Mouse (Mus musculus) stomach, postnatal 0 days (tissue): Measurements from ENCODE around the gene Clec16a. TPM values are rescaled to one million over a fixed set of nuclear protein-coding genes. Genes with fewer than 3 reads are reported as not detected.
A peak's percentile ranks its signal among the peaks of the same experiment; 100 is the strongest.

Experiments used
- ATAC-seq: fragments of 200-750 bp; cut with Nextera tagmentation; 2 replicates; pipeline ENCODE4 v1.8.0; 2017; ENCODE audit not compliant: low FRiP score, low TSS enrichment
- DNase-seq: peaks from one replicate; pipeline ENCODE4 v3.0.0-alpha.2; 2016; ENCODE audit warnings: low spot score
- H3K27ac ChIP-seq: fragments of 300-500 bp; sonication (generic); replicated peaks from 2 replicates; pipeline ENCODE4 v1.5.1; 2014; ENCODE audit warnings: mild to moderate bottlenecking, control low read depth
- H3K27me3 ChIP-seq: fragments of 300-500 bp; sonication (generic); 2 replicates; pipeline ENCODE4 v1.6.1; 2014; ENCODE audit warnings: low read length; ENCODE audit not compliant: control insufficient read depth, insufficient read depth
- H3K36me3 ChIP-seq: fragments of 300-500 bp; sonication (generic); 2 replicates; pipeline ENCODE4 v1.6.1; 2014; ENCODE audit warnings: low read length, mixed read lengths; ENCODE audit not compliant: control insufficient read depth, insufficient read depth
- H3K4me1 ChIP-seq: fragments of 300-500 bp; sonication (generic); replicated peaks from 2 replicates; pipeline ENCODE4 v1.6.1; 2014; ENCODE audit warnings: antibody characterized with exemption; ENCODE audit not compliant: control insufficient read depth, insufficient read depth
- H3K4me2 ChIP-seq: fragments of 300-500 bp; sonication (generic); replicated peaks from 2 replicates; pipeline ENCODE4 v1.6.1; 2014; ENCODE audit warnings: low read depth, mild to moderate bottlenecking, control low read depth, moderate library complexity
- H3K4me3 ChIP-seq: fragments of 300-500 bp; sonication (generic); 2 replicates; pipeline ENCODE4 v1.5.1; 2014; ENCODE audit warnings: low read depth, low read length, control low read depth
- H3K9ac ChIP-seq: fragments of 300-500 bp; sonication (generic); 2 replicates; pipeline ENCODE4 v1.6.1; 2014; ENCODE audit warnings: mild to moderate bottlenecking, low read length, control low read depth, mixed read lengths
- H3K9me3 ChIP-seq: fragments of 300-500 bp; sonication (generic); 2 replicates; pipeline ENCODE4 v1.6.1; 2016; ENCODE audit warnings: low read length; ENCODE audit not compliant: control insufficient read depth
- CTCF ChIP-seq: IDR thresholded peaks from 2 replicates; pipeline ENCODE4 v1.5.1; 2016; ENCODE audit warnings: antibody characterized with exemption, low read depth, mild to moderate bottlenecking, moderate library complexity
- EP300 ChIP-seq: optimal IDR thresholded peaks from 2 replicates; pipeline ENCODE3; 2016; ENCODE audit warnings: antibody characterized with exemption
- WGBS: fragments of 180-500 bp; shearing (Covaris S2); extraction: QIAGEN DNeasy Blood & Tissue Kit; methylation state at CpG from one replicate; pipeline ENCODE4 v1.1.7; 2014; 5-methylcytosine and 5-hydroxymethylcytosine counted together
- polyA plus RNA-seq: library from polyadenylated mRNA; unstranded; fragments of >200 nt; fragmentation: Nextera tagmentation; extraction: Ambion mirVana; gene quantifications from 2 replicates; pipeline ENCODE4 v1.2.1, GENCODE M21; 2015

Gene Clec16a
- polyA plus RNA-seq, 1 experiment from 2014 or later = 28.1 TPM

DNA sequence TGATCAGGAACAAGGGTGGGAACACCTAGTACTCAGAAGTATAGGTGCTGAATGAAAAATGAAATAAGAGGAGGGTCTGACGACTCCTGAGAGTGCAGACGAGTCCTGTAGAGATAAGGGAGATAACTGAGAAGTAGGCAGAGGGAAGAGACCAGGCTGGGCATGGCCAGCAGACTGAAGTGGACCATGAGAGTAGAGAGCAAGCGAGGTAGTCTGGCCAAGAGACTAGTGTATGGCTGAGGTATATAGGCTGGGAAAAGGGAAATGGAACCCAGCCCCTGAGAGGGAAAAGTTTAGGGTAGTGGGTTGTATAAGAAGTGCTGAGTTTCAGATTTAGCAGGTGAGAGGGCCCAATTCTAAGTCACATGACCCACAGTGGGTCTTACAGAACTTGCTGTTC is 84.2 kb downstream of the Clec16a start:
- DNase-seq = no peak

GRCm38 (mm10) chr16:10634940-10635339 is 89.8 kb downstream of the Clec16a start:
- no peak for TF ChIP-seq CTCF
- TF ChIP-seq EP300 = no peak

More for the DNA sequence above, 84.2 kb downstream of the Clec16a start:
- Histone ChIP-seq H3K27ac (peak overlapping the region; percentile 37), H3K36me3 (no peaks in the 10 kb centered on the region), H3K9me3 (no peaks in the 10 kb centered on the region), H3K4me1 (0 out of 2 replicates have a peak, but pooled peaks cover 3% of the 10 kb centered on the region), H3K9ac (no peak overlapping the region), H3K4me2 (no peak overlapping the region), H3K4me3 (no peak overlapping the region), H3K27me3 (no peaks in the 10 kb centered on the region)
- ATAC-seq = no peak
- 53% methylated on average over 3 of the region's 3 CpGs for WGBS
- TF ChIP-seq CTCF (no peak), EP300 (no peak)

GRCm38 (mm10) chr16:10637898-10638297 is 92.8 kb downstream of the Clec16a start:
- no peak for TF ChIP-seq CTCF
- no peak for TF ChIP-seq EP300
- Histone ChIP-seq H3K27ac (0 out of 2 replicates have a peak overlapping the region, but pooled peaks have one; percentile 18), H3K27me3 (no peaks in the 10 kb centered on the region), H3K4me2 (no peak overlapping the region), H3K36me3 (no peaks in the 10 kb centered on the region), H3K4me3 (no peak overlapping the region), H3K4me1 (peaks cover 2% of the 10 kb centered on the region; the same call in 1 of the 2 replicates), H3K9ac (no peak overlapping the region), H3K9me3 (no peaks in the 10 kb centered on the region)
- ATAC-seq (no peak), DNase-seq (no peak)
- 46% methylated on average over 3 of the region's 3 CpGs for WGBS

More at GRCm38 (mm10) chr16:10634940-10635339, 89.8 kb downstream of the Clec16a start:
- no peak overlapping the region for H3K27ac ChIP-seq
- no peak overlapping the region for H3K4me3 ChIP-seq
- WGBS = 89% methylated on average over 3 of the region's 3 CpGs
- no peaks in the 10 kb centered on the region for H3K9me3 ChIP-seq
- H3K4me2 ChIP-seq = no peak overlapping the region
- H3K27me3 ChIP-seq = no peaks in the 10 kb centered on the region
- no peaks in the 10 kb centered on the region for H3K36me3 ChIP-seq
- peaks cover 2% of the 10 kb centered on the region; the same call in 1 of the 2 replicates for H3K4me1 ChIP-seq
- ATAC-seq (no peak), DNase-seq (no peak)
- no peak overlapping the region for H3K9ac ChIP-seq

GRCm38 (mm10) chr16:10639111-10639889 is 94.2 kb downstream of the Clec16a start:
- peaks cover 2% of the 10 kb centered on the region; the same call in 1 of the 2 replicates for H3K4me1 ChIP-seq
- H3K27ac ChIP-seq = no peak overlapping the region

GRCm38 (mm10) chr16:10640041-10640440 is 94.9 kb downstream of the Clec16a start:
- Histone ChIP-seq H3K27ac (no peak overlapping the region), H3K4me3 (no peak overlapping the region), H3K27me3 (no peaks in the 10 kb centered on the region), H3K4me2 (no peak overlapping the region), H3K9ac (no peak overlapping the region), H3K36me3 (no peaks in the 10 kb centered on the region), H3K9me3 (no peaks in the 10 kb centered on the region), H3K4me1 (peaks cover 2% of the 10 kb centered on the region; the same call in 1 of the 2 replicates)
- DNase-seq (peak; percentile 82), ATAC-seq (peak; percentile 59)
- 4% methylated on average over 5 of the region's 5 CpGs for WGBS
- no peak for TF ChIP-seq EP300
- TF ChIP-seq CTCF = peak; percentile 90

More at GRCm38 (mm10) chr16:10639111-10639889, 94.2 kb downstream of the Clec16a start:
- Histone ChIP-seq H3K9ac (no peak overlapping the region), H3K4me2 (no peak overlapping the region), H3K27me3 (no peaks in the 10 kb centered on the region), H3K36me3 (no peaks in the 10 kb centered on the region), H3K9me3 (no peaks in the 10 kb centered on the region), H3K4me3 (no peak overlapping the region)
- ATAC-seq (peak; percentile 57; the same call in 1 of the 2 replicates), DNase-seq (no peak)
- no peak for TF ChIP-seq EP300
- 64% methylated on average over 13 of the region's 13 CpGs for WGBS

- no peak overlapping the region for H3K9ac ChIP-seq
- no peak overlapping the region for H3K4me3 ChIP-seq
- ATAC-seq = no peak
- peaks cover 2% of the 10 kb centered on the region; the same call in 1 of the 2 replicates for H3K4me1 ChIP-seq
- TF ChIP-seq EP300 = no peak
- no peak overlapping the region for H3K4me2 ChIP-seq
- WGBS = 66% methylated on average over 1 of the region's 1 CpGs
- H3K36me3 ChIP-seq = no peaks in the 10 kb centered on the region
- DNase-seq = no peak
- H3K9me3 ChIP-seq = no peaks in the 10 kb centered on the region
- no peak overlapping the region for H3K27ac ChIP-seq
- H3K27me3 ChIP-seq = no peaks in the 10 kb centered on the region
These were observed 96.0 kb downstream of the Clec16a start for GRCm38 (mm10) chr16:10641146-10641545.
